Mouse (Mus musculus): Measurements from ENCODE around the gene Cdh10. TPM values are rescaled to one million over a fixed set of nuclear protein-coding genes. Genes with fewer than 3 reads are reported as not detected.

Gene Cdh10
- polyA plus RNA-seq, 1 experiment from 2014 or later, result 4.4 TPM

GRCm38 (mm10) chr15:18904131-18904530 is 85.4 kb downstream of the Cdh10 start:
- Histone ChIP-seq H3K4me2 (ENCODE audit: low read depth, low read length) (no peak overlapping the region), H3K27ac (replicated peaks; ENCODE audit: low read depth, low read length) (no peak overlapping the region)
- no peak for ATAC-seq (ENCODE audit: low read depth)

GRCm38 (mm10) chr15:18910612-18911011 is 91.9 kb downstream of the Cdh10 start:
- Histone ChIP-seq H3K4me1 (ENCODE audit: control insufficient read depth, insufficient read depth, low read length) (no peaks in the 10 kb centered on the region), H3K27ac (replicated peaks; ENCODE audit: low read depth, low read length) (no peak overlapping the region), H3K27me3 (replicated peaks; ENCODE audit: control insufficient read depth, insufficient read depth, low read length) (no peaks in the 10 kb centered on the region), H3K9ac (ENCODE audit: low read depth, low read length) (no peak overlapping the region), H3K4me2 (ENCODE audit: low read depth, low read length) (no peak overlapping the region), H3K4me3 (ENCODE audit: low read depth, low read length) (no peak overlapping the region), H3K36me3 (ENCODE audit: control insufficient read depth, insufficient read depth, low read length) (no peaks in the 10 kb centered on the region), H3K9me3 (ENCODE audit: control insufficient read depth, low read length) (no peaks in the 10 kb centered on the region)
- ATAC-seq (ENCODE audit: low read depth), result no peak
- 85% methylated on average over 4 of the region's 4 CpGs for WGBS
- DNase-seq (ENCODE audit: low spot score), result no peak

More at GRCm38 (mm10) chr15:18904131-18904530, 85.4 kb downstream of the Cdh10 start:
- no peak for DNase-seq (ENCODE audit: low spot score)
- Histone ChIP-seq H3K27me3 (replicated peaks; ENCODE audit: control insufficient read depth, insufficient read depth, low read length) (no peaks in the 10 kb centered on the region), H3K36me3 (ENCODE audit: control insufficient read depth, insufficient read depth, low read length) (no peaks in the 10 kb centered on the region), H3K9ac (ENCODE audit: low read depth, low read length) (no peak overlapping the region), H3K4me3 (ENCODE audit: low read depth, low read length) (no peak overlapping the region), H3K9me3 (ENCODE audit: control insufficient read depth, low read length) (no peaks in the 10 kb centered on the region), H3K4me1 (ENCODE audit: control insufficient read depth, insufficient read depth, low read length) (no peaks in the 10 kb centered on the region)
- WGBS, result 89% methylated on average over 2 of the region's 2 CpGs

GRCm38 (mm10) chr15:18925392-18926117 is 106.8 kb downstream of the Cdh10 start:
- ATAC-seq (ENCODE audit: low read depth), result no peak
- Histone ChIP-seq H3K27me3 (replicated peaks; ENCODE audit: control insufficient read depth, insufficient read depth, low read length) (no peaks in the 10 kb centered on the region), H3K9me3 (ENCODE audit: control insufficient read depth, low read length) (no peaks in the 10 kb centered on the region), H3K4me2 (ENCODE audit: low read depth, low read length) (no peak overlapping the region), H3K27ac (replicated peaks; ENCODE audit: low read depth, low read length) (no peak overlapping the region), H3K4me1 (ENCODE audit: control insufficient read depth, insufficient read depth, low read length) (no peaks in the 10 kb centered on the region), H3K4me3 (ENCODE audit: low read depth, low read length) (no peak overlapping the region), H3K36me3 (ENCODE audit: control insufficient read depth, insufficient read depth, low read length) (no peaks in the 10 kb centered on the region), H3K9ac (ENCODE audit: low read depth, low read length) (no peak overlapping the region)
- WGBS, result 86% methylated on average over 1 of the region's 1 CpGs
- peak; percentile 7 for DNase-seq (ENCODE audit: low spot score)

- Histone ChIP-seq H3K4me1 (ENCODE audit: control insufficient read depth, insufficient read depth, low read length) (no peaks in the 10 kb centered on the region), H3K27ac (replicated peaks; ENCODE audit: low read depth, low read length) (no peak overlapping the region), H3K9me3 (ENCODE audit: control insufficient read depth, low read length) (no peaks in the 10 kb centered on the region), H3K4me3 (ENCODE audit: low read depth, low read length) (no peak overlapping the region), H3K9ac (ENCODE audit: low read depth, low read length) (no peak overlapping the region), H3K36me3 (ENCODE audit: control insufficient read depth, insufficient read depth, low read length) (no peaks in the 10 kb centered on the region), H3K27me3 (replicated peaks; ENCODE audit: control insufficient read depth, insufficient read depth, low read length) (no peaks in the 10 kb centered on the region), H3K4me2 (ENCODE audit: low read depth, low read length) (no peak overlapping the region)
- DNase-seq (ENCODE audit: low spot score) (no peak), ATAC-seq (ENCODE audit: low read depth) (no peak)
- WGBS, result 83% methylated on average over 2 of the region's 2 CpGs
Measured at GRCm38 (mm10) chr15:18926964-18927363, 108.2 kb downstream of the Cdh10 start.

GRCm38 (mm10) chr15:18952266-18952665 is 133.5 kb downstream of the Cdh10 start:
- Histone ChIP-seq H3K4me3 (ENCODE audit: low read depth, low read length) (no peak overlapping the region), H3K4me2 (ENCODE audit: low read depth, low read length) (no peak overlapping the region), H3K9ac (ENCODE audit: low read depth, low read length) (no peak overlapping the region), H3K4me1 (ENCODE audit: control insufficient read depth, insufficient read depth, low read length) (no peaks in the 10 kb centered on the region), H3K27ac (replicated peaks; ENCODE audit: low read depth, low read length) (no peak overlapping the region), H3K36me3 (ENCODE audit: control insufficient read depth, insufficient read depth, low read length) (no peaks in the 10 kb centered on the region), H3K27me3 (replicated peaks; ENCODE audit: control insufficient read depth, insufficient read depth, low read length) (no peaks in the 10 kb centered on the region), H3K9me3 (ENCODE audit: control insufficient read depth, low read length) (no peaks in the 10 kb centered on the region)
- DNase-seq (ENCODE audit: low spot score) (no peak), ATAC-seq (ENCODE audit: low read depth) (no peak)
- 88% methylated on average over 3 of the region's 3 CpGs for WGBS

GRCm38 (mm10) chr15:18975041-18975440 is 156.3 kb downstream of the Cdh10 start:
- no peak overlapping the region for H3K9ac ChIP-seq (ENCODE audit: low read depth, low read length)
- H3K9me3 ChIP-seq (ENCODE audit: control insufficient read depth, low read length), result no peaks in the 10 kb centered on the region
- no peak for DNase-seq (ENCODE audit: low spot score)
- no peaks in the 10 kb centered on the region for H3K4me1 ChIP-seq (ENCODE audit: control insufficient read depth, insufficient read depth, low read length)
- H3K4me3 ChIP-seq (ENCODE audit: low read depth, low read length), result no peak overlapping the region
- WGBS, result 45% methylated on average over 5 of the region's 5 CpGs
- no peaks in the 10 kb centered on the region for H3K27me3 ChIP-seq (replicated peaks; ENCODE audit: control insufficient read depth, insufficient read depth, low read length)
- no peak overlapping the region for H3K4me2 ChIP-seq (ENCODE audit: low read depth, low read length)
- ATAC-seq (ENCODE audit: low read depth), result no peak
- no peaks in the 10 kb centered on the region for H3K36me3 ChIP-seq (ENCODE audit: control insufficient read depth, insufficient read depth, low read length)
- no peak overlapping the region for H3K27ac ChIP-seq (replicated peaks; ENCODE audit: low read depth, low read length)

- H3K4me2 ChIP-seq (ENCODE audit: low read depth, low read length), result no peak overlapping the region
- DNase-seq (ENCODE audit: low spot score), result no peak
- H3K9me3 ChIP-seq (ENCODE audit: control insufficient read depth, low read length), result no peaks in the 10 kb centered on the region
- no peaks in the 10 kb centered on the region for H3K4me1 ChIP-seq (ENCODE audit: control insufficient read depth, insufficient read depth, low read length)
- 81% methylated on average over 3 of the region's 3 CpGs for WGBS
- no peak overlapping the region for H3K27ac ChIP-seq (replicated peaks; ENCODE audit: low read depth, low read length)
- H3K36me3 ChIP-seq (ENCODE audit: control insufficient read depth, insufficient read depth, low read length), result no peaks in the 10 kb centered on the region
- H3K27me3 ChIP-seq (replicated peaks; ENCODE audit: control insufficient read depth, insufficient read depth, low read length), result no peaks in the 10 kb centered on the region
- H3K4me3 ChIP-seq (ENCODE audit: low read depth, low read length), result no peak overlapping the region
- no peak for ATAC-seq (ENCODE audit: low read depth)
- H3K9ac ChIP-seq (ENCODE audit: low read depth, low read length), result no peak overlapping the region
Measured at GRCm38 (mm10) chr15:18984891-18985290, 166.1 kb downstream of the Cdh10 start.

GRCm38 (mm10) chr15:18987671-18988070 is 168.9 kb downstream of the Cdh10 start:
- DNase-seq (ENCODE audit: low spot score), result no peak
- WGBS, result 61% methylated on average over 1 of the region's 1 CpGs
- H3K36me3 ChIP-seq (ENCODE audit: control insufficient read depth, insufficient read depth, low read length), result no peaks in the 10 kb centered on the region
- H3K4me2 ChIP-seq (ENCODE audit: low read depth, low read length), result no peak overlapping the region
- H3K27me3 ChIP-seq (replicated peaks; ENCODE audit: control insufficient read depth, insufficient read depth, low read length), result no peaks in the 10 kb centered on the region
- no peak for ATAC-seq (ENCODE audit: low read depth)
- H3K27ac ChIP-seq (replicated peaks; ENCODE audit: low read depth, low read length), result no peak overlapping the region
- no peaks in the 10 kb centered on the region for H3K4me1 ChIP-seq (ENCODE audit: control insufficient read depth, insufficient read depth, low read length)
- no peaks in the 10 kb centered on the region for H3K9me3 ChIP-seq (ENCODE audit: control insufficient read depth, low read length)
- no peak overlapping the region for H3K4me3 ChIP-seq (ENCODE audit: low read depth, low read length)
- no peak overlapping the region for H3K9ac ChIP-seq (ENCODE audit: low read depth, low read length)

GRCm38 (mm10) chr15:18993512-18993911 is 174.8 kb downstream of the Cdh10 start:
- H3K9ac ChIP-seq (ENCODE audit: low read depth, low read length), result no peak overlapping the region
- no peaks in the 10 kb centered on the region for H3K27me3 ChIP-seq (replicated peaks; ENCODE audit: control insufficient read depth, insufficient read depth, low read length)
- no peaks in the 10 kb centered on the region for H3K36me3 ChIP-seq (ENCODE audit: control insufficient read depth, insufficient read depth, low read length)
- H3K4me2 ChIP-seq (ENCODE audit: low read depth, low read length), result no peak overlapping the region
- ATAC-seq (ENCODE audit: low read depth), result no peak
- H3K4me1 ChIP-seq (ENCODE audit: control insufficient read depth, insufficient read depth, low read length), result no peaks in the 10 kb centered on the region
- DNase-seq (ENCODE audit: low spot score), result no peak
- H3K4me3 ChIP-seq (ENCODE audit: low read depth, low read length), result no peak overlapping the region
- no peaks in the 10 kb centered on the region for H3K9me3 ChIP-seq (ENCODE audit: control insufficient read depth, low read length)
- no peak overlapping the region for H3K27ac ChIP-seq (replicated peaks; ENCODE audit: low read depth, low read length)

Measured in embryonic facial prominence, embryonic 14.5 days (tissue).